Mouse (Mus musculus) thymus, postnatal 25 days (tissue): ENCODE data around the gene Atg10.

Experiments used
- DNase-seq: peaks from one replicate; pipeline ENCODE4 v3.0.0; 2022

Atg10 gene

DNA sequence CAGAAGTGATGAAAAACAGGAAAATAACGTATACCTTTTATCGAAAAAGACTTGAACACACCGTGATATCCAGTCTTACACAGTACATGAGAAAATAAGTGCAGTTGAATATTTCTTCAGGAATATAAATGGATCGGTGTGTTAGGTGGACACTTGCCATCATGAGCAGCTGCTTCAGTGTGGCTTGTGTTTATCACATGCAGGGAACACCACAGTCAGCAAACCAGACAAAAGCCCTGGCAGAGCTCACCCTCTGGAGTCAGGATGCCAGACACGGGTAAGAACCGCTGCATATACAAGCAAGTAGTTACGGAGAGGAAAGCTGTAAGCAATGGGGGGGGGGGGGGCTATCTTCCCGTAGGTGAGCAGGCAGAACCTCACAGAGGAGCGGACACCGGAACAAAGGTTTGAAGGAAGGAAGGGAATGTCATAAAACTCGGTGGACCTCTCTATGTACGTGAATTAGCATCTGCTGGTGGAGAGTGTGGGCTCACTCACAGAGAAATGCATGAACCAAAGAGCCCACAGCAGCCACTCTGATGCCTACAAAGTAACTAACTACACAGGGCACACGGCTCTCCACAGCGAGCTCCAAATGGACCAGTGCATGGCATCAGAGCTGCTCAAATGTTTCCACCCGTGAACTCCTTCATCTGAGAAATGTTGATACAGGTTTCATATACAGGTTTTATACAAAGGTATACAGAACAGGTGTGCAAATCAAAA lies 51.8 kb downstream of the Atg10 start:
- no peak for DNase-seq

DNA sequence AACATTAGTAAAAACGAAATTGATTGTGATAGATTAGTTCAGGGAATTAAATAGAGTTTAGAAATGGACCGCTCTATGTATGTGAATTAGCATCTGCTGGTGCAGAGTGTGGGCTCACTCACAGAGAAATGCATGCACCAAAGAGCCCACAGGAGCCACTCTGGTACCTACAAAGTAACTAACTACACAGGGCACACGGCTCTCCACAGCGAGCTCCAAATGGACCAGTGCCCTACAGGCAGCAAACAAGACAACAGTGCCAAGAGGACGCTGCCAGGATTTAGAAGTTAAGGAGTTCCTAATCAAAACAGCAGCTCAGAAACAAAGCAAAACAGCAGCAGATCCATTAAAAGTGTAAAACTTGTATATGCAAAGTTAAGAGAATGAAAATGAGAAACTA lies 52.6 kb downstream of the Atg10 start:
- DNase-seq = no peak

DNA sequence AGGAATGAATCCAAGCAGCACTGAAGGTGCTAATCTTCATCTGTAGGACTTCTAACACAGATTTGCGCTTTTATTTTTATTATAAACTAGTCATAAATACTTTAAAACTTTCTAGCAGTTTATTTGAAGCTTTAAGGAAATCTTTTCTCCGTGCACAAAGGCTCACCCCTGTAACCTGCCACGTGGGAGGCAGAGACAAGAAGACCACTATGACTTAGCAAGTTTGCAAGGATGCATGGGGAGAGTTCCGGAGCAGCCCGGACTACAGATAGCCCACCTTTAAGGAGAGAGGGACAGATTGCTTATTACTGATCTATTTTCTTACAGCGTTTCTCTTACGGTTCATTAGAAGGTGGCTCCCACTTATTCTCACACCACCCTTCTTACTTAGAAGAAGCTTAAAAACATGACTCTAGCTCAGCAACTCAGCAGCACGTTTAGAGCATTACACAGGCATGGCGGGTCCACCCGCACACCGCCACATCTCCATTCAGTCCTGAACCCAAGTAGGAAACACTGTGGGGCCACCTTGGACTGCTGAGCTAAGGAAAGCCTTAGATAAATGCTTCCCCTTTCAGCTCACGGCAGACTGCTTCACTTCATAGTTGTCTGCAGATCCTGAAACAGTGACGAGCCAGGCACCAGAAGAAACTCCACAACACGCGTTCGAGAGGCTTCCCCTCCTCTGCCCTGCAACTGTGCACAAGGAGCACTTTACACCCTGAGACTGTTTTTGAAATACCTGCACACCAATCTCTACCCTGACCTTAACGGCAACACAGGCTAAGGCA lies 54.0 kb downstream of the Atg10 start:
- DNase-seq = peak; percentile 22

DNA sequence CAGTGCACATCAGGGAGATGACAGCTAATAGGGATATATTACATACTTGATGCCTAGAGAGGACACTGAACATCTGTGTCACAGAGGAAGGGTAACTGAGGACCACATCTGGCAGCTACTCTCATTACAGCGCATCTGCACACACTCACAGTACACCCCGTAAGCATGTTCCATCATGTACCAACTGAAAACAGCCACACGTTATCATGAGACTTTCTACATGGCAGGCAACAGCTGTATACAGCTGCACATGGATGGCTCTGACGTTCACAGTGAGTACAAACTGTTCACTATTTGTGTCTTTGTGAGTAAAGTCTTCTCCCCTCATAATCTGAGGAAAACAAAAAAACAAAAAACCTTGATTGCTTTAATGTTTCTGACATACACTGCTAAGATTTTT lies 55.3 kb downstream of the Atg10 start:
- no peak for DNase-seq

DNA sequence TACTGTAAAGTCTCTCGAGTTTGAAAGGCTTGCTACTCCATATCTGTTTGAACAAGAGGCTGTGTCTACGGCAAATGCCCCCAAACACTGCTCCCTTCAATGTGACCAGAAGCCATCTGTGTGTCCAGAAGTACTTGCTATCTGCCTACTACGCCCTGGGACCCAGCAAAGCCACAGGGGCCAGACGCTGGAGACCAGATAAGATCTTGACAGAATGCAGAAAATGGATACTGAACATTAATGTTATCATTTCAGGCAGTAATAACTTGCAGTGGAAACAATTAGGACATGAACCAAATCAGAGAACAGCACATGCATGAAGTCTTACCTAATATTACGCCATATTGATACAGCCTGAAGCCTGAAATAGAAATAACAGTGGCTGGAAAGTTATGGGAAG lies 56.2 kb downstream of the Atg10 start:
- DNase-seq = no peak

DNA sequence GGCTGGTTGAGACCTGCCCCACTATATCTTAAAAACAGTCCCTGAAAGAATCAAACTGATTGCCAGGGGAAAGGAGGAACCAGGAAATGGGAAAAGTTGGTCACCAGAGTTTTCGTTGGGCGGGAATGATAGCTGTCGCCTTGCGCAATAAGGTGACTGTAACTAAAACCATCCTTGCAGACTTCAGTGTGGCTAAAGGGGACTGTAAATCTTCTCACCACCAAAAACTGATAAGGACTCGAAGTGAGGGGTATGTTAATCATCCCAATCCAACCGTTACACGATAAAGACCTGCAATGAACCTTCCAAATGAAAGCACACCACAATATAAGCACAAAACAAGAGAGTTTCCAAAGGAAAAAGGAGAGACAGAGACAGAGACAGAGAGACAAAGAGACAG lies 57.5 kb downstream of the Atg10 start:
- no peak for DNase-seq

DNA sequence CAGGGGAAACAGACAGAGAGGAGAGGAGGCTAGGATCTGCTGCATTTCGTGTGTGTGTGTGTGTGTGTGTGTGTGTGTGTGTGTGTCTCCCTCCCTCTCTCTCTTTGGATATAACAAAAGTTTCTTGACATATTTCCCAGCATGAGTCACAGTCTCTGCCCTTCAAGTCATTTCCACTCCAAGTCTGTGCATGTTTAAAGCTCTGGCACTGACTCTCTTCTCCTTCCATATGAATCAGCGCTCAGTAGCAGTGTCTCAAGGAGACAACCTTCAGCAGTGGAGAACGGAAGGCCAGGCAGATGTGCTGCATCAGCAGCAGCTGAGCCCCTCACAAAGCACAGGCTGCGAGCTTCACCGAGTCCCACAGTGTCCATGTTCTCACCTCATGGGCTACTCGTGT lies 58.6 kb downstream of the Atg10 start:
- DNase-seq = no peak

DNA sequence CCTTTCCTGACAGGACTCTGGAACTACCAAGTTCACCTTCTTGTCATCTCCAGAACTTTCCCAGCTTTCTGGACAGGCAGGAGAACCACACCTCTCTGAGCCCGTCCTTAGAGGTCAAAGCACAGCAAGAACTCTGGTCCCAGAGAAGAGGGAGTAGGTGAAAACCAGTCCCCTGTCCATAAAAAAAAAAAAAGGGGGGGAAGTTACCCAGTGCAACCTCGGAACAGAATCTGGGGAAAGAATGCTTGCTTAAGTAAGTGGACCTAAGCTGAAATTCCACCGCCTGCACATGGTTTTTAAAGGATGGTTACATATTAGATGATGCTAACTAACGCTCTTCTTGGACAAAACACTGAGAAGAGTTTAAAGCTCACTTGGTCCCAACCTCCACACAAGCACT lies 60.5 kb downstream of the Atg10 start:
- no peak for DNase-seq

DNA sequence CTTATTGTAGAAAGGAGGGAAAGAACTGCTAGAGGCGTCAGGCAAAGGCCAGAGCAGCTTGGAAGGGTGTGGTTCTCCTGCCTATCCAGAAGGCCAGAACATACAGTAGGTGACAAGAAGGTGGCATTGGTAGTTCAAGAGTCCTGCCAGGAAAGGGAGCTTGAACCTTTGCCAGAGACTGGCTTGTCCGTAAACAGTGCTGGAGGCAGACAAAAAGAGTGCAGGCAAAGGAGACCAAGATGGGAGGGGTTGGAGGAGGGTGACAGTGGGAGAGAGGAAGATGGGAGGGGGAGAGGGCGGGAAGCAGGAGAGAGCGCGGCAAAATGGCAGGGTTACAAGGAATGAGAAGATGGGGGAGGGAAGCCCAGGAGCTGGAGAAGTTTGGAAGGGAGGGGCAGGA lies 61.3 kb downstream of the Atg10 start:
- DNase-seq = no peak

DNA sequence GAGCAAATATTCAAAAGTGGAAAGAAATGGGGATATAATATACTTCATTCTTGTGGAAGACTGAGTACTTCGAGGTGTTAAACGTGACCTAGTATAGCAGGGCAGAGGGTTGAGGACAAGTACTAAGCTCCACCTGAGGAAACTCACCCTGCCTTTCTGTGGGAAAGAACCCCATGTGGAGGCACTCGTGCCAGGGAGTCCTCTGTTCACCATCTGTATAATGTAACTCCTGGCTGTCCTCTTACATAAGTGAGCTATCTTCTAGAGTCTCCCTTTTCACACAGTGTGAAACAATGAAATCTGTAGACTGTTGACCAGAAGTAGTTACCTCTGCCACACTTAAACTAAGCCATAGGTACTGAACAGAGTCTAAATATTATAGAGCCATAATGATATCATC lies 63.2 kb downstream of the Atg10 start:
- DNase-seq = no peak

DNA sequence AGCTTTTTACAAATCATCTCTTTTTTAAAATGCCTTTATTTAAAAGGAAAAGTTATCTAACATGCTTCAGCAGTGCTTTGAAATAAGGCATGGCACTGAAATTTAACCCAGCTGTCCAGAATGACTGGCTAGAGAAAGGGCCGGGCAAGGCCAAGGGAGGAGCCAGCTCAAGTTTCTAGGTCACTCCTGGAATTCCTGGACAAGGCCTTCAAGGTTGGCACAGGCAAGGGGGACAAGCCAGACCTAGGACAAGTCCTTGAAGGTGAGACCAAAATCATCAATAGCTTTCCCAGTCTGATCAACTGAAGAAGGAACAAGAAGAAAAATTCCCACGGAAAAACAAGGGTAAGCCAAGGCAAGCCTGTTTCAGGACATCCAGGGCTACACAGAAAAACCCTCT lies 63.9 kb downstream of the Atg10 start:
- no peak for DNase-seq

DNA sequence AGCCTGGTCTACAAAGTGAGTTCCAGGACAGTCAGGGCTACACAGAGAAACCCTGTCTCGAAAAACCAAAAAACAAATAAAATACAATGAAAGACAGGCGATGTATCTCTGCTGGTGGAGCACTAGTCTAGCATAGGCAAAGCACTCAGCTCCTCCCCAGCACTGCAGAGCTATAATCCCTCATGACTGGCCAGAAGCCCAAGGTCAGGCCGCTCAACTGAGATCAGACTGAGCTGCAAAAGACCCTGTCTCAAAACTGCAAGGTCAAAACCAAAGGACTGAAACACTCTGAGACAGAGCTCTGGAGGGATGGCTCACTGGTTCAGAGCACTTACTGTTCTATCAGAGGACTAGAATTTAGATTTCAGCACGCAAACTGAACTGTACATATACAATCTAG lies 65.8 kb downstream of the Atg10 start:
- no peak for DNase-seq

DNA sequence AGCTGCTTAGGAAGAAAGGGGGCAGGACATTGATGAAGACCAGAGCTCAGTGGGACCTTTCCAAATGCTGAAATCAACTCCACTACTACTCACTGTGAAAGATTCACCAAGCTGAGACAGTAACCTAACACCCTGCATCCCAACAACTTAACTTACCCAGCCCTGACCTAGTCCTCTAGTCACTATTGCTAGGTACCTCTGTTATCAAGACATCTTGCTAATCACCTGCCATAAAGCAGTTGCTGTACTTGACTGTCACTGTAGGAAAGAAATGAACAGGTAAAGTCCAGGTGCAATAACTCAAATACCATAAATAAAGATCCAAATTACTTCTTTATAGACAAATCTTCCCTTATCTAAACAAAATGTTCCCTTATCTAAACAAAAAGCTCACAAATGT lies 66.3 kb downstream of the Atg10 start:
- DNase-seq = no peak

DNA sequence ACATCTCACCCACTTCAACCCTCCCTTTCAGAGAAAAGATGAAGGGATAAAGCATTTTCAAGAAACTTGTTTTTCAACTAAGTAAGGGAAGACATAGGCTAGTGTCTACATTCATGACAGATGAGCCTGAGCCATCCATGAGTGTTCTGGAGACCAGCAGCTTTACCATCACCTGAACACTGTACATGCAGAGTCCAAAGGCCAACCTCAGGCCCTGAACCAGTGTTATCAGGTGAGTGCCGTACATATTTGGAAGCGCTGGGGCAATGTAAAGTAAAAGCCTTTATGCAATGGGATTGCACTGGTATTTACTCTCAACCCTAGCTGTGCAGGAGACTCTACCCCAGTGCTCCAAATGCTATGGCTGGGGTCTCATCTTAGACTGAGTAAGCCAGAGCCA lies 66.8 kb downstream of the Atg10 start:
- DNase-seq = no peak

DNA sequence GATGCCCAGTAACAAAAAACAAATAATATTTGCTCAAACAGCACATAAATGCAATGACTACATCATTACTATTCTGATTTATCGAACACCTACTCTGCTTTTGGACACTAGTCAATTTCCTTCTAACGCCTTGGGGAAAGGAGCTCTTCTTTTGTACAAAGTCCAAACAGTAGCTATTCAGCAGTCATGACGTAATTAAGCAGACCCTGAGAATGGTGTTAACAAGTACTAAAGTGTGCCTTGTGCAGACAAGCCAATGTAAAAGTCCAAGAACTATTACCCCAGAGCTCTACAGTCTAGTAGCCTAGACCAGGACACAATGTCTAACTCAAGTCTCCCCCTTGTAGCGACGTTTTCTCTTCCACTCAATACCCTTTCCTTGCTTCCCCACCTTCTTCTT lies 67.5 kb downstream of the Atg10 start:
- no peak for DNase-seq

DNA sequence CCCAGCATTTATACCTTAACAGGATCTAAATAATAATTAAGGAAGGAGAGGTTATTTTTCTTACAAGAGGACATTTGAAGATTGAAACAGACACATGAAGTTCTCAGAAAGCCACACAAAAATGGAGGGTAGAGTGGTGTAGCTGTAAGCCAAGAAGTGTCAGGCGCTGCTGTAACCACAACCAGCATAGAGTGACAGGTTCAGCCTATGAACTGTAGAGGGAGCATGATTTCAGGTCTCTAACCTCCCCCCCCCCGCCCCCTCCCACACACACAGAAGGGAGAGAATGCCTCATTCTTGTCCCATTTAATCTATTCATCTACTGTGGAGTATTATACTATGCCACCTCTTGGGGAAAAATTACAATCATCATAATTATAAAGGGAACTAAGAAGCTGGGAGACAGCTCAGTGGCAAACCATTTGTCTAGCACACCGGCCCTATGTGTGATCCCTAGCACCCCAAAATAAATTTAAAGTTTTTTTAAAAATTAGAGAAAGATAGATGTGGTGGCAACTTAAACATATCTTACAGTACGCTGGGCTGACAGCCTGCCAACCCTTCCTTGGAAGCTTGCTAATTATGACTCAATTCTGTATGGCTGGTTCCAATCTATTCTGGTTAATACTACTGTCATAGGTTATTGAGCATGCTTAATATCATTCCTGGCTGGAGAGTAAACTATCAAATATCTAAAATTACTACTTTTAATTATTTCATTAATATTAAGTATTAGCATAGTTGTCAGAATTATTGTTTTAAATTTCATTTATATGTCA lies 68.2 kb downstream of the Atg10 start:
- DNase-seq = no peak

DNA sequence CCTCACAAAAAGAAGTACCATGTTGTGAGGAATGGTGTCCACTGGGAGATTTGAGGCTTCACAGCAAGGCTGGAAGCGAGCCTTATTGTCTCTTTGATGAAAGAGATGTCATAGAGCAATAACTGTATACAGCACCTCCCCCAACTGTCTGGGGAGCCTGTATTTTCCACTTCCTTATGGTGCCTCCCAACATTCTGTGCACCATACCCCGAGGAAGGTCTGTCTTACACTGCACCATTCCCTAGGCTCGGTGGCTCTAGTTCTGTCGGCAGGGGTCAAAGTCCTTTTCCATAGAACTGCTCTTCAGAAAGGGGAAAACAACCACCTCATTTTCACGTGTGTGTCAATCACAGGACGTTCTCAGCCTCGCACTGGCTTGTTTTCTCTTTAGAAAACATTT lies 69.1 kb downstream of the Atg10 start:
- DNase-seq = no peak

DNA sequence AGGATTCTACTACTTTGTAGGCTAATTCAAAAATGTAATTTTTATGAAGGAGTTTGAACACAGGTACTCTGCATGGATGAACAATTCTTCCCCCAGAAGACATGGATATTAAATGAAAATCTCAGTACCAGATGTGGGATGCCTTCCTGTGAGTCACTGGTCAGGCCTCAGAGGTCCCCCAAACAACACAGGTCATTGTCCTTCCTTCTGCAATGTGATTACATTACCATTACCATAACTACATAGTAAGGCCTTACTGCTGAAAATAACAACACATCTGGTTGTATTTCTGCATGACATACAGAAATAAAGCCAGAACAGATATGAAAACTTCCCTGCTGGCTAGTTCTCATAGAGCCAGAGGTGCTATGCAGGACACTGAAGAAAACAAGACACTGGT lies 87.4 kb downstream of the Atg10 start:
- no peak for DNase-seq

DNA sequence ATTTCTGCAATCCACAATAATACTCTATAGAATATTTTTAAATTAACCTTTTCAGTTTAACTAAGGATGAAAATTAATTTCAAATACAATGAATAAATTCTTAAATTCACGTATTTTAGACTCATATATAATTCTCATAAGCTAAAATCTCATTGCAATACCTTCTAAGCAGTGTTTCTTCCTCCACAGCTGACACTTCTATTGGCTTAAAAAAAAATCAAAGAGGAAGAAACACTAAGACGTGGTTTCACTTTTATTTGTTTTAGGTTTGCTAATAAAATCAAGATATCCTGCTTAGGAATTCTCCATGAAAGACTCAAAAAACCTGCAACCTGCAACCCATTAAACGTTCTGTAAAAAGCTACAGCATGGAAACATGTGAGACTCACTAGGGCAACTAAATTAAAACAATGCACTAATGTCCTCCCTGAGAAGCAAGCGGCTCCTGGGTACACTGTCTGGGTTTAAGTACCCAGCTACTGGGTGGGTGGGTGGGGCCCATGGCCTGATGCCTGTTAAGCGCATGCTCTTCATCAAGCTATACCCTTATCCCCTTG lies 90.4 kb downstream of the Atg10 start:
- no peak for DNase-seq

DNA sequence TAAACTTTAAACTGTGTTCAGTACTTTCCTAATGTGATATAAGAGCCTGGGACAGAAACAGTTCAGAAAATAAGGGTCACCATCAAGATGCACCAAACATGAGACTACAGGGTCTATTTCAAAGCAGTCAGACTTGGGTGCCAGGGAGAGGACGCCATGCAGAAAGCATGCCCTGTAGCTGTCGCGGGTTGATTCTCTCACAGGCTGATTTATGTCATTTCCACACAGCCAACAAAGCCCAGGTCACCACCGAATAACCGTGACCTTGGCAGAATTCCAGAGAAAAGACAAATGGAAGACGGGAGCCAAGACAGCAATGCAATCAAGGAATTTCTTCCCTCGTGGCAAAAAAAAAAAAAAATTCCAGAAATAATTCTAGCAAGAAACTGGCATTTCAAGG lies 94.7 kb downstream of the Atg10 start:
- DNase-seq = no peak

DNA sequence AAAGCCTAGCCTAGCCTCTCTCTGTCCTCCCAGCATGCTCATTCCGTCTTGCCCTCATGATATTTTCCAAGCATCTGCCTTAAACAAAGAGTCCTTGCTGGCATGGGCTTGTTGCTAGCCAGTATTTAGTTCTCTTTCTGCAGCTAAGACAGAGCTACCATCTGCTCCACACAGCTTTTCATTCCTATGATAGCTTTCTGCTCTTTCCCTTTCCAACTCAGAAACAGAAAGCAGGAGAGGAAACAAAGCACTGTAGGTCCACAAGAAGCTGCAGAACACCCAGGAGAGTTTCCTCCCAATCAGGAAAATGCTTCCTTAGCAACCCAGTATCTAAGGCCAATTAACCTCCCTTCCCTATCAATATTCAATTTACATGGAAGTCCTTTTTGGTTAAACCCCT lies 95.2 kb downstream of the Atg10 start:
- DNase-seq = no peak

DNA sequence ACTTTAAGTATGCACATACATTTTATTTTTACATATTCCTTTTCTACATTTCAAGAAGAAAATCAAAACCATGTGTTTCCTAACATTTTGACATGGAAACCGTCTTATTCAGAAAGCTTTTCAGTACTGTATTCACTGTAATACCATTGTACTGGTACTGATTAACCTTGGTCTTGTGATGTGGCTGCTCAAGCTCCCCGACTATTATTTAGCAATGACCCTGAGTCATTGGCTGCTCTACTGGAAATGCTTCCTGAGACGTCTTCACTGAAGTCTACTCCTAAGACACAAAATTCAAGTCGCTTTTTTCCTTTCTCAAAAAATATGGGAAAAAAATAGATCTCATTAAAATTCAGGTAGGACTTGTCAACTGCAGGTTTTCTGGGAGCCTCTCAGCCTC lies 105.6 kb downstream of the Atg10 start:
- no peak for DNase-seq

DNA sequence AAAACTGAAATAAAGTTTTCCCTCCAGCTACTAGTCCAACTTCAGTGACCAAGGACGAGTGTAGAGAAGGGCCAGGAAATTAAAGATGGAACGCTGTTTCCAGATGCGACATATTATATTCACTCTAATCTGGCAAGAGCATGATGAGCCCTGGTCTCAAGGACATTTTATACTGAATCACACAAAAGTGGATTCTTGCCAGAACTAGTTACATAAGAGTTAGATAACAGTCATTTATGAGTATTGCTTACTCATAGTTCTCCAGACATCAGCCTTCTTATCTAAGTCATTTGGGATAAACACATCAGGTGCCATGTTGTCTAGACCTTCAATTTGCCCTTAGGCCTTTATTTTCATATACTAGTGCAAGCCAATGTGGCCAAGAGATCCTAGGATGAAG lies 108.9 kb downstream of the Atg10 start:
- no peak for DNase-seq
